Mouse (Mus musculus): ENCODE data around the gene Hsh2d. TPM values are rescaled to one million over a fixed set of nuclear protein-coding genes. Genes with fewer than 3 reads are reported as not detected.

The Hsh2d gene
- 6.4 and 7.7 TPM in 2 replicates for polyA plus RNA-seq (2011; ENCODE audit: insufficient read depth, insufficient read length, low replicate concordance, missing spikeins)

DNA sequence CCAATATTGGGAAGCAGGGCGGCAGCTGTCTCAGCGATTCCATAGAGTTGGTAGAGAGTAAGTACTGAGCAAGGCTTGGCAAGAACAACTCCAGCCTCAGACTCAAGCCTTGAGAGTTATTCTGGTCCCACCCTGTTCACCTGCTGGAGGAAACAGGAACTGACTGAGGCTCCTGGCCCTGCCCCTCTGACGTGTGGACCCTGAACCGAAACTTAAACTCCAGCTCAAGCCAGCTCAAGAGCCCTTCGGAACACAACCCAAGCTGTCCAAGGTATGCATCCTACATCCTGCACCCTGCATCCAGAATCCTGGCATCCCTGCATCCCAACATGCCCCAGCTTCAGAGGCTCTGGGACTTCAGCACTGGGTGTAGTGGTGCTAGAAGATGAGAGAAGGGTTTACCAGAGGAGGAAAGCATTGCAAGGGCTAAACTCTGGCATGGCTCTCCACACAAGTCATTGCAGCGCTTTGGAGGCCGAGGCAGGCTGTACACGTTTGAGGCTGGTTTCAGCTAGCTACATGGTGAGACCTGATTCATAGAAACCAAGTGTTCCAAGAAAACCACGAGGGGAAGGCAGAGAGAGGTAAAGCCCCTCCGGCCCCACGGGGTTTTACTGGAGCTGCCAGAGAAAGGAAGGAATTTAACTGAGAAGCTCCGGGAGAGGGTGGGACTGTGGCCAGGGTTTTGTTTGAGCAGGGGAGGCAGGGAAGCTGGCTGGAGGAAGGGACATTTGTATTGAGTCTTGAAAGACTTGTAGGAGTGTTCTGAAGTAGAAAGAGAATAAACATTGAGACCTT, at the start of gene Hsh2d:
Gene Hsh2d, plus strand, starts transcription at position 222 of the 798 bp plus-strand sequence.
- WGBS = 15% methylated on average over 12 of the region's 12 CpGs
- peak within 1 kb of the TSS; percentile 90 for H3K4me3 ChIP-seq (replicated peaks; ENCODE audit: control insufficient read depth, low read depth, low read length)
- no peak for TF ChIP-seq POLR2A (IDR thresholded peaks at IDR 0.05; ENCODE audit: borderline replicate concordance, control insufficient read depth, low read depth, low read length)
- peak; percentile 59 for TF ChIP-seq CTCF (IDR thresholded peaks at IDR 0.05; ENCODE audit: control insufficient read depth, insufficient read depth, low read length)
- peak within 1 kb of the TSS; percentile 92 for H3K27ac ChIP-seq (ENCODE audit: control insufficient read depth, insufficient read depth, low read depth, low read length, poor library complexity)
- peaks cover 5% of the 10 kb centered on the region for H3K4me1 ChIP-seq (ENCODE audit: control insufficient read depth, insufficient read depth, low read length)

- Histone ChIP-seq H3K4me3 (replicated peaks; ENCODE audit: control insufficient read depth, low read depth, low read length) (no peak overlapping the region), H3K4me1 (ENCODE audit: control insufficient read depth, insufficient read depth, low read length) (peaks cover 5% of the 10 kb centered on the region; the same call in 1 of the 2 replicates), H3K27ac (ENCODE audit: control insufficient read depth, insufficient read depth, low read depth, low read length, poor library complexity) (no peak overlapping the region)
- 76% methylated on average over 13 of the region's 13 CpGs for WGBS
- TF ChIP-seq POLR2A (IDR thresholded peaks at IDR 0.05; ENCODE audit: borderline replicate concordance, control insufficient read depth, low read depth, low read length) (no peak), CTCF (IDR thresholded peaks at IDR 0.05; ENCODE audit: control insufficient read depth, insufficient read depth, low read length) (no peak)
These were observed 46.1 kb upstream of the Hsh2d start for GRCm38 (mm10) chr8:72143256-72143824.

- H3K4me3 ChIP-seq (replicated peaks; ENCODE audit: control insufficient read depth, low read depth, low read length) = no peak overlapping the region
- TF ChIP-seq CTCF (IDR thresholded peaks at IDR 0.05; ENCODE audit: control insufficient read depth, insufficient read depth, low read length) (no peak), POLR2A (IDR thresholded peaks at IDR 0.05; ENCODE audit: borderline replicate concordance, control insufficient read depth, low read depth, low read length) (no peak)
- H3K4me1 ChIP-seq (ENCODE audit: control insufficient read depth, insufficient read depth, low read length) = peaks cover 5% of the 10 kb centered on the region; the same call in 1 of the 2 replicates
- WGBS = 50% methylated on average over 5 of the region's 5 CpGs
- H3K27ac ChIP-seq (ENCODE audit: control insufficient read depth, insufficient read depth, low read depth, low read length, poor library complexity) = peak overlapping the region; percentile 41; the same call in 1 of the 2 replicates
These were observed 45.0 kb upstream of the Hsh2d start for GRCm38 (mm10) chr8:72144345-72144975.

DNA sequence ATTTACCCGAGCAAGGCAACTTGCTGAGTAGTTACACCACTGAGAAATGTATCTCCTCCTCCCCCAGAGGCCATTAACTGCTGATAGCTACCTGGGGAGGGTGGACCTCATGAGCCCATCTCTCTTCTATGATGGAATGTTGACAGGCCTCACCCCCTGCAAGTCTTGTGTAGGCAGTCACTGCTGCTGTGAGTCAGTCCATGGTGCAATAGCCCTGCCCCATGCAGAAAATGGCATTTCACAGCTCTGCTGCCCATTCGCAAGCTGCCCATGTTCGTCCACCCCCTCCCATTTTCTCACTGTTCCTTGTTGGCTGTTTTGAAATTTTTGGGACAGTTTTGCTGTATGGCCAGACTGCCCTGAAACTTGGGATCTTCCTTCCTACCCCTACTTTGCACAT, 43.9 kb upstream of the Hsh2d start:
- Histone ChIP-seq H3K4me1 (ENCODE audit: control insufficient read depth, insufficient read depth, low read length) (peaks cover 5% of the 10 kb centered on the region; the same call in 1 of the 2 replicates), H3K27ac (ENCODE audit: control insufficient read depth, insufficient read depth, low read depth, low read length, poor library complexity) (no peak overlapping the region), H3K4me3 (replicated peaks; ENCODE audit: control insufficient read depth, low read depth, low read length) (no peak overlapping the region)
- TF ChIP-seq POLR2A (IDR thresholded peaks at IDR 0.05; ENCODE audit: borderline replicate concordance, control insufficient read depth, low read depth, low read length) = no peak
- TF ChIP-seq CTCF (IDR thresholded peaks at IDR 0.05; ENCODE audit: control insufficient read depth, insufficient read depth, low read length) = no peak
- 61% methylated on average over 3 of the region's 3 CpGs for WGBS

DNA sequence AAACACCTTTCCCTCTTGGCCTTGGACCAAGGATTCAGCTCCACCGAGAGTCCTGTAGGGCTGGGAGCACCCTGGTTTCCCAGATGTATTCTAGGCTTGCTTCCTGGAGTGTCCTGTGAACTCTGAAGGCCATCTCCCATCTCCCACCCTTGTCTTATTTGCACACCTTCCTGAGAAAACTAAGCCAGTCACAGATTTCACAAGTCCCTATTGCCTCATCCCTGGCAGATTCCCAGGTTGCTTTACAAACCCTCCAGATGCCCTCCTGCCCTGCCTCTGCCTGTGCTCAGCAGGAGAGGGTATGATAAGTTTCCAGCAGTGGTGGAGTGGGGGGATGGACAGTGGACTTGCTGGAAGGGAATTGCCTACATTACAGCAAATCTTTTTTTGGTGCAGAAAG, 43.4 kb upstream of the Hsh2d start:
- peaks cover 5% of the 10 kb centered on the region; the same call in 1 of the 2 replicates for H3K4me1 ChIP-seq (ENCODE audit: control insufficient read depth, insufficient read depth, low read length)
- WGBS = 60% methylated on average over 1 of the region's 1 CpGs
- H3K4me3 ChIP-seq (replicated peaks; ENCODE audit: control insufficient read depth, low read depth, low read length) = no peak overlapping the region
- no peak for TF ChIP-seq CTCF (IDR thresholded peaks at IDR 0.05; ENCODE audit: control insufficient read depth, insufficient read depth, low read length)
- no peak for TF ChIP-seq POLR2A (IDR thresholded peaks at IDR 0.05; ENCODE audit: borderline replicate concordance, control insufficient read depth, low read depth, low read length)
- no peak overlapping the region for H3K27ac ChIP-seq (ENCODE audit: control insufficient read depth, insufficient read depth, low read depth, low read length, poor library complexity)

GRCm38 (mm10) chr8:72146556-72146955, 42.9 kb upstream of the Hsh2d start:
- 85% methylated on average over 3 of the region's 3 CpGs for WGBS
- no peak overlapping the region for H3K27ac ChIP-seq (ENCODE audit: control insufficient read depth, insufficient read depth, low read depth, low read length, poor library complexity)
- TF ChIP-seq POLR2A (IDR thresholded peaks at IDR 0.05; ENCODE audit: borderline replicate concordance, control insufficient read depth, low read depth, low read length) (no peak), CTCF (IDR thresholded peaks at IDR 0.05; ENCODE audit: control insufficient read depth, insufficient read depth, low read length) (no peak)
- H3K4me3 ChIP-seq (replicated peaks; ENCODE audit: control insufficient read depth, low read depth, low read length) = no peak overlapping the region
- peaks cover 8% of the 10 kb centered on the region; the same call in 1 of the 2 replicates for H3K4me1 ChIP-seq (ENCODE audit: control insufficient read depth, insufficient read depth, low read length)

- WGBS = 74% methylated on average over 2 of the region's 2 CpGs
- H3K4me1 ChIP-seq (ENCODE audit: control insufficient read depth, insufficient read depth, low read length) = peaks cover 8% of the 10 kb centered on the region; the same call in 1 of the 2 replicates
- no peak overlapping the region for H3K27ac ChIP-seq (ENCODE audit: control insufficient read depth, insufficient read depth, low read depth, low read length, poor library complexity)
- no peak overlapping the region for H3K4me3 ChIP-seq (replicated peaks; ENCODE audit: control insufficient read depth, low read depth, low read length)
- no peak for TF ChIP-seq POLR2A (IDR thresholded peaks at IDR 0.05; ENCODE audit: borderline replicate concordance, control insufficient read depth, low read depth, low read length)
- TF ChIP-seq CTCF (IDR thresholded peaks at IDR 0.05; ENCODE audit: control insufficient read depth, insufficient read depth, low read length) = no peak
These were observed 42.2 kb upstream of the Hsh2d start for GRCm38 (mm10) chr8:72147266-72147665.

- 82% methylated on average over 1 of the region's 1 CpGs for WGBS
- no peak for TF ChIP-seq CTCF (IDR thresholded peaks at IDR 0.05; ENCODE audit: control insufficient read depth, insufficient read depth, low read length)
- Histone ChIP-seq H3K4me3 (replicated peaks; ENCODE audit: control insufficient read depth, low read depth, low read length) (no peak overlapping the region), H3K4me1 (ENCODE audit: control insufficient read depth, insufficient read depth, low read length) (peaks cover 8% of the 10 kb centered on the region; the same call in 1 of the 2 replicates), H3K27ac (ENCODE audit: control insufficient read depth, insufficient read depth, low read depth, low read length, poor library complexity) (no peak overlapping the region)
These were observed 40.4 kb upstream of the Hsh2d start for GRCm38 (mm10) chr8:72149056-72149455.
